Mouse (Mus musculus): ENCODE results near the gene Wipi1. TPM values are rescaled to one million over a fixed set of nuclear protein-coding genes. Genes with fewer than 3 reads are reported as not detected.

Wipi1 gene
- total and polyA plus RNA-seq, 3 experiments: 1.8 to 2.2 (median 2.0) TPM

DNA sequence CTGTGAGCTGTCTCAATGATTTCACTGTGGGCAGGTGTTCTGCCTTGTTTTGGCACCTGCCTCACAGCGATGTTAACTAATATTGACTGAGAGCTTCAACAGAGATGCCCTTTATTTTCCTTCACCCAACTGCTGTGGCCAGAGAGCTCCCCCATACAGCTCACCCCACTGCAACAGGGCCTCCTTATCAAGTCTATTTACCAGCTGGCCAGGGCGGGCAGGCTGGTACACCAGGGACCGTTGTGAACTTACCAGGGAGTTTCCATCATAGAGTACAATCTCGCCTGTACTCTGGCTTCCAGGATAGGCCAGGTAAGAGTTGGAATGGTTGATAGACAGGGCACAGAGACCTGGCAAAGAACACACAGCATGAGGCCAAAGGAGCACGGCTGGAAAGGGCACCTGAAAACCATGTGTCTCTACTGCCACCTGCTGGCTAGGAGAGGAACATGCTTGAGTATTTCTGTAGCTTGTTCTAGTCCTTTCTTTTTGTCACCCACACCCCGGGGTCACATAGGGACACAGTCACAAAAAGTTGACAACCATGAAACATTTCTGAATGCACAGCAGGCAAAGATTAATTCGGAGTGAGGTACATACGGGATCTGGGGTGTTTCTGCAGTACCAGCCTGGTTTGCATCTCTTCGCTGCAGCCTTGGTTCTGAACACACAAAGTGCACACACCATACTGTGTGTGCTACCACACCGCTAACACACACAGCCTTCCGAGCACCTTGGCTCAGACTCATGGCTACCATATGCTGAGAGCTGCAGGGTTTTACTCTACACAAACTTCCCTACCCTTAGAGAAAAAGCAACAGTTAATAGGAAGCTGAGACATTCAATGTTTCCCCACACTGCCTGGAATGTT, 26.7 kb downstream of the Wipi1 start:
- Histone ChIP-seq H3K9me3 (replicated peaks; ENCODE audit: low read length) (no peaks in the 10 kb centered on the region), H3K9ac (ENCODE audit: insufficient read depth, low read depth) (no peak overlapping the region), H3K4me2 (ENCODE audit: insufficient read depth, low read depth, poor library complexity, severe bottlenecking) (peak overlapping the region; percentile 14; the same call in 1 of the 2 replicates), H3K79me2 (replicated peaks; ENCODE audit: control insufficient read depth, extremely low read depth, insufficient read depth, poor library complexity, severe bottlenecking) (no peaks in the 10 kb centered on the region), H3K36me3 (replicated peaks in 1 of 2; ENCODE audit: control insufficient read depth in 1 of 2, insufficient read depth in 1 of 2, low read length in 1 of 2) (no peaks in the 10 kb centered on the region), H3K27ac (ENCODE audit: insufficient read depth, low read depth) (no peak overlapping the region), H3K4me3 (replicated peaks in 1 of 3; ENCODE audit: low read depth in 2 of 3, low read length in 2 of 3, poor library complexity in 1 of 3) (no peak overlapping the region), H3K27me3 (replicated peaks) (no peaks in the 10 kb centered on the region), H3K4me1 (ENCODE audit: control insufficient read depth in 1 of 2, insufficient read depth in 2 of 2) (peaks cover 3 to 21% of the 10 kb centered on the region in 2 experiments)
- in situ Hi-C loops (cut with MboI; ENCODE audit: low pct_ligation_motif_present, low pct_unique_long_range_greater_than_20kb, low sequenced_read_pairs): loop anchor here (5.0 to 10.0 kb wide), 3 partner anchors 138 to 338 kb away; no protein-coding TSS in a partner anchor
- DNase-seq (ENCODE audit: extremely low read depth): peak; percentile 90
- dilution Hi-C loops (cut with MboI; ENCODE audit: extremely low pct_ligation_motif_present, extremely low pct_unique_long_range_greater_than_20kb, low sequenced_read_pairs): no loop called here
- TF ChIP-seq MEF2A (IDR thresholded peaks at IDR 0.05; ENCODE audit: borderline replicate concordance, low read depth, low read length): peak; percentile 71; the same call in 1 of the 2 replicates
- peak; percentile 48 for TF ChIP-seq MXI1 (IDR thresholded peaks at IDR 0.05; ENCODE audit: low read depth, low read length)
- peak; percentile 99 for TF ChIP-seq CTCF (conservative IDR thresholded peaks at IDR 0.05 in 1 of 2, IDR thresholded peaks at IDR 0.05 in 1 of 2; ENCODE audit: low read depth in 2 of 2, low read length in 2 of 2)
- peak; percentile 99 for TF ChIP-seq ZC3H11A (IDR thresholded peaks at IDR 0.05; ENCODE audit: low read depth, low read length)
- peak; percentile 12; the same call in 1 of the 2 replicates for TF ChIP-seq JUN (IDR thresholded peaks at IDR 0.05; ENCODE audit: insufficient read depth, low read depth, low read length)
- no peak for TF ChIP-seq PAX5 (IDR thresholded peaks at IDR 0.05; ENCODE audit: low read length)
- TF ChIP-seq USF1 (IDR thresholded peaks at IDR 0.05; ENCODE audit: low read depth, low read length): no peak
- no peak for TF ChIP-seq TBP (conservative IDR thresholded peaks at IDR 0.05; ENCODE audit: low read depth, low read length)
- no peak for TF ChIP-seq ELF1 (IDR thresholded peaks at IDR 0.05; ENCODE audit: low read depth, low read length)
- TF ChIP-seq MYC (IDR thresholded peaks at IDR 0.05; ENCODE audit: low read depth, low read length): peak; percentile 88
- peak; percentile 44; the same call in 1 of the 2 replicates for TF ChIP-seq TCF12 (IDR thresholded peaks at IDR 0.05; ENCODE audit: low read depth, low read length)
- TF ChIP-seq JUND (conservative IDR thresholded peaks at IDR 0.05; ENCODE audit: low read depth, low read length): peak; percentile 72; the same call in 1 of the 2 replicates
- TF ChIP-seq ZMIZ1 (IDR thresholded peaks at IDR 0.05; ENCODE audit: low read depth, low read length): no peak
- no peak; the same call in none of the 2 replicates for TF ChIP-seq RAD21 (IDR thresholded peaks at IDR 0.05; ENCODE audit: low read depth, low read length)
- TF ChIP-seq HCFC1 (IDR thresholded peaks at IDR 0.05; ENCODE audit: low read depth, low read length): 0 out of 2 replicates have a peak, but pooled peaks have one; percentile 29
- TF ChIP-seq UBTF (IDR thresholded peaks at IDR 0.05; ENCODE audit: low read depth, low read length): no peak
- TF ChIP-seq MAFK (IDR thresholded peaks at IDR 0.05; ENCODE audit: insufficient replicate concordance, low read length): 0 out of 2 replicates have a peak, but pooled peaks have one; percentile 26
- peak; percentile 87 for TF ChIP-seq SIN3A (IDR thresholded peaks at IDR 0.05; ENCODE audit: low read length)
- TF ChIP-seq NRF1 (IDR thresholded peaks at IDR 0.05; ENCODE audit: low read depth, low read length): 0 out of 2 replicates have a peak, but pooled peaks have one; percentile 18
- no peak for TF ChIP-seq CHD1 (IDR thresholded peaks at IDR 0.05; ENCODE audit: low read depth, low read length)
- peak; percentile 67 for TF ChIP-seq IRF4 (IDR thresholded peaks at IDR 0.05; ENCODE audit: low read depth, low read length)
- peak; percentile 76; the same call in 1 of the 2 replicates for TF ChIP-seq NELFE (IDR thresholded peaks at IDR 0.05; ENCODE audit: low read depth, low read length)
- TF ChIP-seq ZNF384 (IDR thresholded peaks at IDR 0.05; ENCODE audit: low read depth, low read length): no peak; the same call in 1 of the 2 replicates
- TF ChIP-seq ETS1 (conservative IDR thresholded peaks at IDR 0.05; ENCODE audit: low read depth, low read length): no peak
- peak; percentile 52; the same call in 1 of the 2 replicates for TF ChIP-seq RCOR1 (conservative IDR thresholded peaks at IDR 0.05; ENCODE audit: low read depth, low read length)
- TF ChIP-seq MAX (IDR thresholded peaks at IDR 0.05; ENCODE audit: low read length): peak; percentile 92
- peak; percentile 59 for TF ChIP-seq BHLHE40 (IDR thresholded peaks at IDR 0.05; ENCODE audit: low read depth, low read length)
- TF ChIP-seq POLR2AphosphoS2 (IDR thresholded peaks at IDR 0.05; ENCODE audit: low read depth, low read length): no peak
- TF ChIP-seq CHD2 (IDR thresholded peaks at IDR 0.05; ENCODE audit: low read length): 0 out of 2 replicates have a peak, but pooled peaks have one; percentile 25
- no peak for TF ChIP-seq ZKSCAN1 (IDR thresholded peaks at IDR 0.05; ENCODE audit: borderline replicate concordance, low read depth, low read length)
- no peak for TF ChIP-seq GABPA (IDR thresholded peaks at IDR 0.05; ENCODE audit: insufficient replicate concordance, low read depth, low read length)
- TF ChIP-seq MAZ (IDR thresholded peaks at IDR 0.05; ENCODE audit: low read depth, low read length): peak; percentile 72
- peak; percentile 64; the same call in 1 of the 2 replicates for TF ChIP-seq E2F4 (IDR thresholded peaks at IDR 0.05; ENCODE audit: insufficient replicate concordance, low read depth, low read length)
- no peak for TF ChIP-seq POLR2A (IDR thresholded peaks at IDR 0.05; ENCODE audit: low read depth, low read length)
- TF ChIP-seq KAT2A (IDR thresholded peaks at IDR 0.05; ENCODE audit: insufficient replicate concordance, low read length): no peak
- 0 out of 2 replicates have a peak, but pooled peaks have one; percentile 20 for TF ChIP-seq EP300 (IDR thresholded peaks at IDR 0.05; ENCODE audit: low read length)
- TF ChIP-seq USF2 (conservative IDR thresholded peaks at IDR 0.05; ENCODE audit: low read depth, low read length): no peak
